ENCODE assay signal across 14 mouse cellular contexts in genomic region chr10:84710192-84710591, GRCm38 (mm10). TPM values are rescaled to one million over a fixed set of nuclear protein-coding genes. Genes with fewer than 3 reads are reported as not detected.
DNase-seq lines count a peak whose midpoint lies in the region; ATAC-seq and TF ChIP-seq lines count a peak whose summit lies in the region.
"Had no signal": no experiment of that assay in that cellular context is flagged by ENCODE, and none has a peak within 500 bp of the region (broad histone marks: within the 10 kb centered on the region; RNA-seq: fewer than 3 reads in every experiment).

No protein-coding gene starts in this region.

- no peak overlapping the region for H3K9ac ChIP-seq in forebrain, embryonic 12.5 days
- no peak overlapping the region for H3K9ac ChIP-seq in lung, postnatal 0 days (replicated peaks; ENCODE audit: low read depth)
- no peak overlapping the region for H3K9ac ChIP-seq in midbrain, embryonic 11.5 days (ENCODE audit: low read length)
- H3K9ac ChIP-seq: heart, embryonic 13.5 days had no signal

- H3K4me1 ChIP-seq in forebrain, embryonic 12.5 days = peaks cover 81% of the 10 kb centered on the region
- H3K4me1 ChIP-seq in forebrain, embryonic 10.5 days = peaks cover 65% of the 10 kb centered on the region
- H3K4me1 ChIP-seq in lung, postnatal 0 days (ENCODE audit: insufficient read depth, low read depth, low read length) = no peaks in the 10 kb centered on the region
- H3K4me1 ChIP-seq in midbrain, embryonic 11.5 days (ENCODE audit: control insufficient read depth, insufficient read depth, low read length) = peaks cover 69% of the 10 kb centered on the region

- no peak for DNase-seq in forebrain, embryonic 10.5 days (ENCODE audit: extremely low spot score, low spot score)
- DNase-seq in lung, postnatal 0 days (ENCODE audit: low spot score) = peak; percentile 28
- DNase-seq in lung, postnatal 36 days = no peak
- peak; percentile 91 for DNase-seq in midbrain, embryonic 11.5 days (ENCODE audit: low spot score, missing footprints)
- no peak for DNase-seq in adrenal gland, postnatal 4 days (ENCODE audit: low spot score in 2 of 2)
- DNase-seq in thymus, postnatal 25 days = no peak
- no peak for DNase-seq in urinary bladder, postnatal 4 days (ENCODE audit: low spot score in 2 of 2)
- DNase-seq: cerebellum, postnatal 36 days; kidney, postnatal 10 days; thymus, postnatal 14 days had no signal

- peaks cover 52% of the 10 kb centered on the region for H3K27me3 ChIP-seq in forebrain, embryonic 12.5 days
- peaks cover 82% of the 10 kb centered on the region for H3K27me3 ChIP-seq in forebrain, embryonic 10.5 days (ENCODE audit: poor library complexity, severe bottlenecking)
- H3K27me3 ChIP-seq in lung, postnatal 0 days (replicated peaks; ENCODE audit: insufficient read depth, low read length) = no peaks in the 10 kb centered on the region
- H3K27me3 ChIP-seq in midbrain, embryonic 11.5 days (ENCODE audit: control insufficient read depth, insufficient read depth, low read length) = peaks cover 5% of the 10 kb centered on the region; the same call in 1 of the 2 replicates
- H3K27me3 ChIP-seq: heart, embryonic 13.5 days had no signal

- no peak overlapping the region for H3K4me2 ChIP-seq in forebrain, embryonic 12.5 days
- no peak overlapping the region for H3K4me2 ChIP-seq in lung, postnatal 0 days (replicated peaks; ENCODE audit: low read depth, low read length)
- H3K4me2 ChIP-seq in midbrain, embryonic 11.5 days = no peak overlapping the region; the same call in 1 of the 2 replicates
- H3K4me2 ChIP-seq: heart, embryonic 13.5 days had no signal

- 0 out of 2 replicates have a peak overlapping the region, but pooled peaks have one; percentile 46 for H3K27ac ChIP-seq in forebrain, embryonic 12.5 days
- no peak overlapping the region for H3K27ac ChIP-seq in forebrain, embryonic 10.5 days
- no peak overlapping the region for H3K27ac ChIP-seq in lung, postnatal 0 days (ENCODE audit: low read length)
- H3K27ac ChIP-seq in midbrain, embryonic 11.5 days (ENCODE audit: low read depth, low read length) = peak overlapping the region; percentile 57; the same call in 1 of the 2 replicates
- H3K27ac ChIP-seq: heart, embryonic 13.5 days had no signal

- ATAC-seq in forebrain, embryonic 12.5 days (ENCODE audit: low FRiP score) = no peak
- no peak for ATAC-seq in lung, postnatal 0 days
- ATAC-seq in midbrain, embryonic 11.5 days (ENCODE audit: low FRiP score) = peak; percentile 23; the same call in 1 of the 2 replicates

- TF ChIP-seq CTCF in lung, postnatal 0 days (IDR thresholded peaks at IDR 0.05) = peak; percentile 53

- WGBS in forebrain, embryonic 12.5 days = 19% methylated on average over 4 of the region's 4 CpGs
- 39% methylated on average over 4 of the region's 4 CpGs for WGBS in forebrain, embryonic 10.5 days
- 41% methylated on average over 4 of the region's 4 CpGs for WGBS in lung, postnatal 0 days
- WGBS in midbrain, embryonic 11.5 days = 10% methylated on average over 4 of the region's 4 CpGs

- no peak overlapping the region for H3K4me3 ChIP-seq in forebrain, embryonic 12.5 days (replicated peaks)
- no peak overlapping the region for H3K4me3 ChIP-seq in forebrain, embryonic 10.5 days
- H3K4me3 ChIP-seq in lung, postnatal 0 days (ENCODE audit: low read depth, low read length) = no peak overlapping the region
- no peak overlapping the region for H3K4me3 ChIP-seq in midbrain, embryonic 11.5 days (ENCODE audit: low read depth, low read length)
- H3K4me3 ChIP-seq: heart, embryonic 13.5 days had no signal

- TF ChIP-seq EP300 in lung, postnatal 0 days (IDR thresholded peaks at IDR 0.05) = no peak

- peaks cover 10% of the 10 kb centered on the region for H3K36me3 ChIP-seq in forebrain, embryonic 12.5 days (replicated peaks)
- peaks cover 26% of the 10 kb centered on the region for H3K36me3 ChIP-seq in forebrain, embryonic 10.5 days (replicated peaks)
- peaks cover 7% of the 10 kb centered on the region; the same call in 1 of the 2 replicates for H3K36me3 ChIP-seq in lung, postnatal 0 days (ENCODE audit: insufficient read depth, low read length)
- no peaks in the 10 kb centered on the region for H3K36me3 ChIP-seq in midbrain, embryonic 11.5 days (ENCODE audit: control insufficient read depth, insufficient read depth, low read length)

- H3K9me3 ChIP-seq in forebrain, embryonic 12.5 days = no peaks in the 10 kb centered on the region
- H3K9me3 ChIP-seq in forebrain, embryonic 10.5 days = no peaks in the 10 kb centered on the region
- no peaks in the 10 kb centered on the region for H3K9me3 ChIP-seq in lung, postnatal 0 days (ENCODE audit: low read length)
- no peaks in the 10 kb centered on the region for H3K9me3 ChIP-seq in midbrain, embryonic 11.5 days (ENCODE audit: control insufficient read depth, low read length)
- H3K9me3 ChIP-seq: heart, embryonic 13.5 days had no signal

RNA-seq across cellular contexts. Expression of gene Rfx4, which starts 45.7 kb away (rescaled TPM):
- 24.8 and 26.5 TPM in 2 replicates for polyA plus RNA-seq in forebrain, embryonic 12.5 days (2016; fragmentation: Nextera tagmentation; extraction: Ambion mirVana)
- 24.8 and 26.1 TPM in 2 replicates for polyA plus RNA-seq in forebrain, embryonic 10.5 days (2016; fragmentation: Nextera tagmentation; extraction: Ambion mirVana)
- polyA plus RNA-seq in lung, postnatal 0 days (2015; fragmentation: Nextera tagmentation; extraction: Ambion mirVana) = 0.08 TPM in 1 of 2 replicates, not detected in the other
- polyA plus RNA-seq in midbrain, embryonic 11.5 days (2014; fragmentation: Nextera tagmentation; extraction: Ambion mirVana) = 64.7 and 68.0 TPM in 2 replicates
- under 1 TPM in 1 of 2 experiments, not detected in 1; 0.17 TPM for total RNA-seq in adrenal gland, postnatal 4 days (2021)
- polyA plus RNA-seq: heart, embryonic 13.5 days; liver, embryonic 16.5 days; small intestine, adult 2 months had no signal

Comparison
In these comparisons a context has a peak if more than half of its experiments do, and no peak if none do; other contexts are left out.
1. H3K27ac ChIP-seq: peak in forebrain, embryonic 12.5 days (single experiment) and midbrain, embryonic 11.5 days (single experiment); none in forebrain, embryonic 10.5 days (single experiment) and lung, postnatal 0 days (single experiment).
2. DNase-seq: peak in lung, postnatal 0 days (single experiment) and midbrain, embryonic 11.5 days (single experiment); none in forebrain, embryonic 10.5 days (single experiment), lung, postnatal 36 days (single experiment), adrenal gland, postnatal 4 days (0 of 2), thymus, postnatal 25 days (single experiment) and urinary bladder, postnatal 4 days (0 of 2).
3. RNA of gene Rfx4, which starts 45.7 kb away (polyA plus RNA-seq): 64.7 to 68.0 TPM in midbrain, embryonic 11.5 days, 24.8 to 26.5 TPM in forebrain, embryonic 12.5 days and 24.8 to 26.1 TPM in forebrain, embryonic 10.5 days; 0.08 TPM in lung, postnatal 0 days; every median in the first group is over 10 times any median in the second.